Mouse (Mus musculus) midbrain, embryonic 15.5 days (tissue): ENCODE data around the gene Bcar1. TPM values are rescaled to one million over a fixed set of nuclear protein-coding genes. Genes with fewer than 3 reads are reported as not detected.
A peak's percentile ranks its signal among the peaks of the same experiment; 100 is the strongest.

ENCODE experiments used
- ATAC-seq: fragments of 200-750 bp; cut with Nextera tagmentation; replicated peaks from 2 replicates; pipeline ENCODE4 v1.8.0; 2017; ENCODE audit warnings: moderate TSS enrichment
- H3K27ac ChIP-seq: fragments of 300-500 bp; sonication (generic); 2 replicates; pipeline ENCODE4 v1.5.1; 2015; ENCODE audit warnings: mild to moderate bottlenecking, inconsistent platforms
- H3K27me3 ChIP-seq: fragments of 300-500 bp; sonication (generic); replicated peaks from 2 replicates; pipeline ENCODE4 v1.6.1; 2015; ENCODE audit warnings: inconsistent platforms
- H3K36me3 ChIP-seq: fragments of 300-500 bp; sonication (generic); replicated peaks from 2 replicates; pipeline ENCODE4 v1.6.1; 2015; ENCODE audit warnings: inconsistent platforms
- H3K4me1 ChIP-seq: fragments of 300-500 bp; sonication (generic); 2 replicates; pipeline ENCODE4 v1.6.1; 2015; ENCODE audit warnings: inconsistent platforms
- H3K4me2 ChIP-seq: fragments of 300-500 bp; sonication (generic); 2 replicates; pipeline ENCODE4 v1.6.1; 2015; ENCODE audit warnings: inconsistent platforms, mild to moderate bottlenecking, moderate library complexity
- H3K4me3 ChIP-seq: fragments of 300-500 bp; sonication (generic); 2 replicates; pipeline ENCODE4 v1.5.1; 2015; ENCODE audit warnings: mild to moderate bottlenecking, inconsistent platforms
- H3K9ac ChIP-seq: fragments of 300-500 bp; sonication (generic); 2 replicates; pipeline ENCODE4 v1.6.1; 2015; ENCODE audit warnings: mild to moderate bottlenecking, inconsistent platforms
- H3K9me3 ChIP-seq: fragments of 300-500 bp; sonication (generic); 2 replicates; pipeline ENCODE4 v1.6.1; 2016; ENCODE audit warnings: inconsistent platforms
- WGBS: fragments of 180-500 bp; shearing (Covaris S2); methylation state at CpG from one replicate; pipeline ENCODE4 v1.1.7; 2015; ENCODE audit warnings: mixed read lengths; 5-methylcytosine and 5-hydroxymethylcytosine counted together
- polyA plus RNA-seq: library from polyadenylated mRNA; unstranded; fragments of >200 nt; fragmentation: Nextera tagmentation; extraction: Ambion mirVana; gene quantifications from 2 replicates; pipeline ENCODE4 v1.2.1, GENCODE M21; 2015

Bcar1 gene
- polyA plus RNA-seq, 1 experiment from 2014 or later, result 51.9 TPM

DNA sequence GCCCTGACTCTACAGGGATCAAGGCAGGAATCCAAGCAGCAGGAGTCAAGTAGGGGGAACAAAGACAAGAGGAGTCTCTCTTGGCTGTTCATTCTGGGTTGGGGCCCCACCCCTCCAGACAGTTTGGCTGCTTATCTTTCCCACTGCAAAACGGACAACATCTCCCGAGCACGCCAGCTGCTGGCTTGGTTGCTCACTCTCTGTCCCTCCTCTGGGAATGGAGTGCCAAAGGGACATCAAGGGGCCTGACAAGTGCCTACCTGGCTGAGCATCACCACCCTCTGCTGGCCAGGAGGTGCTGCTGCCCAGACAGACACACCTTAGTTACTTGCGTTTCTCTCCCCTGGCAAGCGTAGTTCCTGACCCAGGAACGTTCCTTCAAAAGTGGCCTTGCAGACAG, 25.7 kb downstream of the Bcar1 start:
- Histone ChIP-seq H3K36me3 (peaks cover 22% of the 10 kb centered on the region), H3K4me2 (peak overlapping the region; percentile 26; the same call in 1 of the 2 replicates), H3K27ac (peak overlapping the region; percentile 92), H3K4me1 (peaks cover 37% of the 10 kb centered on the region), H3K9ac (peak overlapping the region; percentile 19; the same call in 1 of the 2 replicates), H3K9me3 (no peaks in the 10 kb centered on the region), H3K4me3 (no peak overlapping the region), H3K27me3 (no peaks in the 10 kb centered on the region)
- 31% methylated on average over 6 of the region's 6 CpGs for WGBS
- ATAC-seq, result no peak

DNA sequence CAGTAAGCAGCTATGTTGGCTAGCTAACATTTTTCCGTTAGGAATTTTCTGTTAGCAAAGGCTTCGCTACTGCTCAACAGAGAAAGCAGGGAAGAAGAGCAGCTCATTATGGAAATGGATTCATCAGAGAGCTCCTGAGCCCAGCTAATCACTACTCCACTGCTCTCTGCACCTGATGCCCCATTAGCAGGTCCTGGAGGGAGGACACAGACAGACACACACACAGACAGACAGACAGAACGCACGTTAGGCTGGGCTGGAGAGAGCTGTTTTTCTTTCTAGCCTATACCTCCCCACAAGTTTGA, 26.2 kb downstream of the Bcar1 start:
- Histone ChIP-seq H3K36me3 (peaks cover 22% of the 10 kb centered on the region), H3K27me3 (no peaks in the 10 kb centered on the region), H3K4me1 (peaks cover 37% of the 10 kb centered on the region), H3K4me3 (no peak overlapping the region), H3K27ac (peak overlapping the region; percentile 92), H3K9ac (peak overlapping the region; percentile 19; the same call in 1 of the 2 replicates), H3K4me2 (peak overlapping the region; percentile 26), H3K9me3 (no peaks in the 10 kb centered on the region)
- ATAC-seq, result peak; percentile 35
- 20% methylated on average over 4 of the region's 4 CpGs for WGBS

DNA sequence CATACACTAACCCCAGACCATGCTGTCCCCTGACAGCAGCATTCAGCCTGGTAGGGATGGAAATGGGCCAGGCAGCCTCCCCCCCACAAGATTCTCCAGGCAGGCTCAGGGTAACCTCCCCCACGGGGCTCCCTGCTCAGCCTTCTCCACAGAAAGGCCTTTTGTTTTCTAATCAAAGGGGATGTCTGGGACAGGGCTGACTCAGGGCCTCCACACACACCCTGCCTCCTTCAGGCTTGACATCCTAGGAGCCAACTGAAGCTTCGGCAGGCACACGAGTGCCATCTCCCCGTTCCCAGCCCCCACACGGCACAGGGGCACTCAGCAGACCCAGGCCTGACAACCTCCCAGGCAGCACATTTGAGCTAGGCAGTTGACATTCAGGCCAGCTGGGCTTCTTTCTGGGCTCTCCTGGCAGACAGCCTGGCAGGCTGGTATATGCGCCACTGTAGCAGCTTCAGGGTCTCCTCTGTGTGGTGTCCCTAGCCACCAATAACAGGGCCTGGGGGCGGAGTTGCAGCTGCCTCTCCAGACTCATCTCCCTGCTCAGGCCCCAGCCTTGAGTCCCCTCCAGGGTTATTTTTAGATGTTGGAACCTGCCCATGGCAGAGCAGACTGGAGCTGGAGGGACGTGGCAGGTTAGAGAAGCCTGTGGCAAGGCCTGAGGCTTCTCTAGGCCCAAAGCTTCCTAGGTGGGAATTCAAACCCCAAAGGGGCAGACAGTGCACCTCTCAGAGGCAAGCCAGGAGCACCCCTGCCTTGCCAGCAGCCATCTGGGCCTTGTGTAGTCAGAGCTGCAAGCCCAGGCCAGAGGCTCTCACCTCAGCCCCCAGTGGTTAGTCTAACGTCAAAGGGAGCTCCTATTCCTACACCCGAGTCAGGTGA, 26.8 kb downstream of the Bcar1 start:
- H3K4me1 ChIP-seq, result peaks cover 37% of the 10 kb centered on the region
- peak overlapping the region; percentile 26 for H3K4me2 ChIP-seq
- H3K27me3 ChIP-seq, result no peaks in the 10 kb centered on the region
- peak overlapping the region; percentile 92 for H3K27ac ChIP-seq
- no peak overlapping the region for H3K4me3 ChIP-seq
- WGBS, result 15% methylated on average over 10 of the region's 10 CpGs
- peak overlapping the region; percentile 19; the same call in 1 of the 2 replicates for H3K9ac ChIP-seq
- peak; percentile 86 for ATAC-seq
- no peaks in the 10 kb centered on the region for H3K9me3 ChIP-seq
- H3K36me3 ChIP-seq, result peaks cover 22% of the 10 kb centered on the region

DNA sequence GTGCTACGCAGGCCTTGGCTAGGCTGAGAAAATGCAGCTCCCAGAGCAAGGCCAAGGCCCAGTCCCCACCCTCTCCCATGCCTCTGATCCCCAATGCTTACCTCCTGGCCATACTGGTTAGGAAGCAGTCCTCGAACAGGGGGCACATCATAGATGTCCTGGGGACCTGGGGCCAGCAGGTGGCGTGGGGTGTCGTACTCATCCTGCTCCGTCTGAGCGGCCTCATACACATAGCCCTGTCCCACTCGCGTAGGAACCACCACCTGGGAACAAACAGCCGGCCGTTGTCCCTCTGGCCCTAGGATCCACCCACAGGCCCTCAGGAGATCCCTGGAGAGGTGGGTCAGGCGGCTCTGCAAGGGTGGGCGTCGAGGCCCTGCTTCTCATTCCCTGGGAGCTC, 28.1 kb downstream of the Bcar1 start:
- H3K4me2 ChIP-seq, result no peak overlapping the region
- 79% methylated on average over 13 of the region's 13 CpGs for WGBS
- no peaks in the 10 kb centered on the region for H3K9me3 ChIP-seq
- H3K9ac ChIP-seq, result no peak overlapping the region
- peaks cover 37% of the 10 kb centered on the region for H3K4me1 ChIP-seq
- H3K36me3 ChIP-seq, result peaks cover 31% of the 10 kb centered on the region
- H3K4me3 ChIP-seq, result no peak overlapping the region
- no peak for ATAC-seq
- H3K27me3 ChIP-seq, result no peaks in the 10 kb centered on the region
- H3K27ac ChIP-seq, result peak overlapping the region; percentile 92

DNA sequence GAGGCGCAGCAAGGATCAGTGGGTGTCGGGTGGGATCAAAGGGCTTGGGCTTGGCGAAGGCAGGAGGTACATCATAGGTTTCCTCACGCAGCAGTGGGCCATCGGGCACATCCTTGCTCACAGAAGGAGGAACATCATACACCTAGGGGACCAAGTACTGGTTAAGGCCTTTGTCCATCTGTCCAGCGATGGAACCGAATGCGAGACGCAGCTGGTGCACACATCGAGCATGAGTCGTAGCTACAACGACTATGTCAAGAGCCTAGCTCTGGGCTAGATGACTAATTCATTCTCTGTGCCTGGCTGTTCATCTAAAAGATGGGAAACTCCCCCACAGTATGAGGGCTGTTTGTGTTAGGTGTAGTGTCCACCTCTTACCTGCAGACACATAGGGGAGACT, 29.3 kb downstream of the Bcar1 start:
- Histone ChIP-seq H3K9me3 (no peaks in the 10 kb centered on the region), H3K4me2 (no peak overlapping the region), H3K27me3 (no peaks in the 10 kb centered on the region), H3K9ac (no peak overlapping the region), H3K27ac (no peak overlapping the region), H3K4me1 (peaks cover 37% of the 10 kb centered on the region), H3K36me3 (peaks cover 30% of the 10 kb centered on the region), H3K4me3 (no peak overlapping the region)
- WGBS, result 95% methylated on average over 12 of the region's 12 CpGs
- ATAC-seq, result no peak

DNA sequence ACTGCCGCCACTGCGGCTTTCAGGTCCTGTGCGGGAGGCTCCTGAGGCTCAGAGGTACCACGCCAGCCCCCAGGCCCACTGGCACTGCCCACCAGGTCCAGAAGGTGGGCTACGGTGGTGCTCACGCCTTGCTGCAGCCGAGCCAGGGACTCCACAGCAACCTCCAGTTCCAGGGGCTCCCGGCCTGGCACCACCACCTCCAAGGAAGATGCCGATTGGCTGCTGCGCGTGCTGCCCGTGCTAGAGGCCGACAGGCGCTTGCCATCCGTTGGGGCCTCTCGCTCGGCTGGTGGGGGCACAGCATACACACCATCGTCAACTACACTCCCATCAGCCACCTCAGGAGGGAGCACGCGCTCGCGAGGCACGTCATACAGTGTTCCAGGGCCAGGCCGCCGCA, 29.8 kb downstream of the Bcar1 start:
- 93% methylated on average over 25 of the region's 25 CpGs for WGBS
- Histone ChIP-seq H3K27ac (no peak overlapping the region), H3K4me2 (no peak overlapping the region), H3K4me1 (peaks cover 35% of the 10 kb centered on the region), H3K27me3 (no peaks in the 10 kb centered on the region), H3K4me3 (no peak overlapping the region), H3K9me3 (no peaks in the 10 kb centered on the region), H3K36me3 (peaks cover 30% of the 10 kb centered on the region), H3K9ac (no peak overlapping the region)
- ATAC-seq, result no peak

DNA sequence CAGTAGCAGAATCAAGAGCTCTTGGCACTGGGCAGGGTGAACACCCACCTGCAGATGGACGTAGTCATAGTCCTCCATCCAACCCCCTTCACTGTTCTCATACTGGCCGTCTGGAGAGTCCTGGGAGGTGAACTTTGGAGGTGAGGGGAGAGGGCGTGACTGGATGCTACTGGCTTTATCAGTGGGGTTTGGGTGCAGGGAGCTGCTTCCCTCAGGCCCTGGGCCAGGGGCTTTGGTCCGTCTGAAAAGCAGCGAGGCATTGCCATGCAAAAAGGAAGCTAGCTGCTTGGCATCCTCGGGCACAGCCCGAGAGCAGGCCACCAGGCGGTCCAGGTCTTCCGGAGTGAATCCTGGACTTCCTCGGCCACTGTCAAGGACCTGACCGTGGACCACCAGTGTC, 30.3 kb downstream of the Bcar1 start:
- Histone ChIP-seq H3K27me3 (no peaks in the 10 kb centered on the region), H3K4me3 (no peak overlapping the region), H3K9me3 (no peaks in the 10 kb centered on the region), H3K36me3 (peaks cover 30% of the 10 kb centered on the region), H3K9ac (no peak overlapping the region), H3K27ac (no peak overlapping the region), H3K4me1 (peaks cover 33% of the 10 kb centered on the region), H3K4me2 (no peak overlapping the region)
- 95% methylated on average over 11 of the region's 11 CpGs for WGBS
- no peak for ATAC-seq

DNA sequence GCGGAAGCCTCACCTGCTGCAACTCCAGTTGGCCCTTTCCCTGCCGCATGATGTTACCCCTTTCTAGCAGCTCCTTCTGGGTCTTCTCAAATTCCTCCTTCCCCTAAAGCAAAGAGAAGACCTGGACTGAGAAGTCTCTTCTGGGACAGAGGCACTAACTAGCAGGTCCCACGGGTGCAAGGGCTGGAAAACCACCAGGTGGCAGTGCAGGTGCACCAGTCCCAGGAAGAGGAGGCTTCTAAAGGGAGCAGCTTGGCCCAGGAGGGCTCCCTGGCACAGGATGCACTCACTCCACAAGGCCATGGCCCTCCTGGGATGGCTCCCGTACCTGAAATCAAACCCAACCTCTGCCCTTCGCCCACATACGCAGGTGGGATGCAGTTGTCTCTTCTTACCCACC, 31.0 kb downstream of the Bcar1 start:
- Histone ChIP-seq H3K9ac (no peak overlapping the region), H3K9me3 (no peaks in the 10 kb centered on the region), H3K4me1 (peaks cover 26% of the 10 kb centered on the region), H3K27me3 (no peaks in the 10 kb centered on the region), H3K4me3 (no peak overlapping the region), H3K36me3 (peaks cover 30% of the 10 kb centered on the region), H3K27ac (no peak overlapping the region), H3K4me2 (no peak overlapping the region)
- WGBS, result 85% methylated on average over 6 of the region's 6 CpGs
- no peak for ATAC-seq

DNA sequence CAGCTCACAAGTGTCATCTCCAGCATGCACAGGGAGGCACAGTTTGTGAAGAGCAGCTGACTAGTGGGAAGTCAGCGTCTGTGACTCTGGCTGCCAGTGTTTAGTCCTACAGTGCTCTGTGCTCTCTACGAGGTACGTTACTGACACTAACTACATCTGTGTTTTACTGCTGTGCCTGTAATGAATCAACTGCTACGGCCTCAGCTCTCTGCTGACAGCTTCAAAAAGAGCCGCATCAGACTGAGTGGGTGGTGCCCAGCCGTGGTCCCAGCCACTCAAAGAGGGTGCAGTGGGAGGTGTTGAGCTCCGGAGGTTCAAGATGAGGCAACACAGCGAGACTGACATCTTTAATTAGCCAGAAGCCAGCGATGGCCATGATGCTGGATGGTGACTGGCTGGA, 31.5 kb downstream of the Bcar1 start:
- ATAC-seq, result no peak
- no peaks in the 10 kb centered on the region for H3K9me3 ChIP-seq
- H3K27ac ChIP-seq, result no peak overlapping the region
- no peaks in the 10 kb centered on the region for H3K27me3 ChIP-seq
- no peak overlapping the region for H3K4me3 ChIP-seq
- H3K4me1 ChIP-seq, result peaks cover 22% of the 10 kb centered on the region
- no peak overlapping the region for H3K4me2 ChIP-seq
- 79% methylated on average over 9 of the region's 9 CpGs for WGBS
- H3K9ac ChIP-seq, result no peak overlapping the region
- H3K36me3 ChIP-seq, result peaks cover 30% of the 10 kb centered on the region

DNA sequence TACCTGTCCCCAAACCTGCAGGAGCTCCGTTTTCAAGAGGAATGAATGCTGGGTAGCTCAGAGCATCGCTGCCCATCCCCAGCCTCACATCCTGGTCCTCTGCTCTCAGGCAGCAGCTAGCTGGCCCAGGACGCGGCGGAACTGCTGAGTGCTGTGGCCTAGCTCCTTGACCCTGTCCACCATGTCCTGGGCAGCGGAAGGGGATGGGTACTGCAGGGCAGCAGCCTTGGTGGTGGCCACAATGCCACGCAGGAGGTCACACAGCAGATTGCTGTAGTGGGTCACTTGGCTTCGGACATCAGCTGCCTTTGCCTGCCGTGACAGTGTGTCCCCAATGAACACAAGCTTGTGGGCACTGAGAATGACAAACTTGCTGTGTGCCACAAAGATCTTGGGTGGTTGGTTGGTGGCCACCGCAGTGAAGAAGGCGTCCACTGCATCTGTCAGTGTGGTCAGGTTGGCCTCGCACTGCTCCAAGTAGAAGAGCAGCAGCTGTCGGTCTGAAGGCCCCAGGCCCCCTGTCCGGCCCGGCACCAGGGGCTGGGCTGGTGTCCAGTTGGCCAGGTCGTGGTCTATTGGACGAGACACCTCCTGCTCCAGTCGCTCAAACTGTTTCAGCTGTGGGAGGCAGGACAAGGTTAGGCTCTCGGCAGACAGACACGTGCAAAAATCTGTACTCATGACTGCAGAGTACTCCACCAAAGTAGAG, 32.7 kb downstream of the Bcar1 start:
- no peak overlapping the region for H3K4me2 ChIP-seq
- H3K36me3 ChIP-seq, result peaks cover 30% of the 10 kb centered on the region
- H3K27me3 ChIP-seq, result no peaks in the 10 kb centered on the region
- H3K4me3 ChIP-seq, result no peak overlapping the region
- no peak overlapping the region for H3K9ac ChIP-seq
- peaks cover 10% of the 10 kb centered on the region for H3K4me1 ChIP-seq
- no peak overlapping the region for H3K27ac ChIP-seq
- no peaks in the 10 kb centered on the region for H3K9me3 ChIP-seq
- 93% methylated on average over 20 of the region's 20 CpGs for WGBS
- ATAC-seq, result no peak

DNA sequence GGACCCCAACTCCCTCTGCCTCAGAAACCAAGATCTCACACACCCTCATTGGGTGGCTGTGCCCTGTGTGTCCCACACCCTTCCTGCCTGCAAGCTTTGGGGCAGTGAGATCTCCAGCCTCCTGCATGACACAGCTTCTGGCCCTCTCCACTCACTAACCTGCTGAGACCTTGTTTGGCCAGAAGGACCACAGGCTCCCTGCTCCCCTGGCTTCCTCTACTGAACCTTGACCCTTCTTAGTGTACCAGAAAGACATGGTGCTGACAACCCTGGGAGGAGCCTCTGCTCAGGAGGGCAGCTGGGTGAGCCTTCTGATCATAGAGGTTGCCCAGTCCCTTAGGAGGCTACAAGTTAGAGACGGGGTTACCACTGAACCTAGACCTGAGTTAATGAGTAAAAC, 34.4 kb downstream of the Bcar1 start:
- no peaks in the 10 kb centered on the region for H3K9me3 ChIP-seq
- H3K4me2 ChIP-seq, result no peak overlapping the region
- no peaks in the 10 kb centered on the region for H3K4me1 ChIP-seq
- no peak overlapping the region for H3K9ac ChIP-seq
- 89% methylated on average over 1 of the region's 1 CpGs for WGBS
- H3K27me3 ChIP-seq, result no peaks in the 10 kb centered on the region
- H3K27ac ChIP-seq, result no peak overlapping the region
- H3K4me3 ChIP-seq, result no peak overlapping the region
- ATAC-seq, result no peak
- H3K36me3 ChIP-seq, result peaks cover 23% of the 10 kb centered on the region

DNA sequence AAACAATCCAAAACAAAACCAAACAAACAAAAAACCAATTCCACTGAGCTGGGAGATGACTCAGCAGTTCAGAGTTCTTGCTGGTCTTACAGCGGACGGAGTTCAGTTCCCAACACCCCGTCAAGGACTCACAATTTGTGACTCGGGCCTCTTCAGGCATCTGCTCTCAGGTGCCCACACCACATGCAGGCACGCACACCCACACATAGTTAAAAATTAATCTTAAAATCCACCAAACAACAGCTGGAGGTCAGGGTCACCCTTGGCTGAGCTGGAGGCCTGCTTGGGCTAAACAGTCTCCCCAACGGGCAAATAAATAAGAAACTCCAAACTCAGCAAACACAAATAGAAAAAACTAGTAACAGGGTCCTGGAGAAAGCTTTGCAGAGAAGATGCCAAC, 35.3 kb downstream of the Bcar1 start:
- no peaks in the 10 kb centered on the region for H3K4me1 ChIP-seq
- peaks cover 14% of the 10 kb centered on the region for H3K36me3 ChIP-seq
- WGBS, result 92% methylated on average over 6 of the region's 6 CpGs
- H3K9me3 ChIP-seq, result no peaks in the 10 kb centered on the region
- no peak overlapping the region for H3K27ac ChIP-seq
- no peak overlapping the region for H3K4me3 ChIP-seq
- no peak for ATAC-seq
- H3K9ac ChIP-seq, result no peak overlapping the region
- no peak overlapping the region for H3K4me2 ChIP-seq
- no peaks in the 10 kb centered on the region for H3K27me3 ChIP-seq
